Mouse (Mus musculus) heart, embryonic 11.5 days (tissue): ENCODE data around the gene Lss. TPM values are rescaled to one million over a fixed set of nuclear protein-coding genes. Genes with fewer than 3 reads are reported as not detected.

ENCODE experiments used
- ATAC-seq: fragments of 200-750 bp; cut with Nextera tagmentation; replicated peaks from 2 replicates; pipeline ENCODE4 v1.8.0; 2017; ENCODE audit warnings: moderate library complexity; ENCODE audit not compliant: insufficient number of reproducible peaks, low FRiP score, low TSS enrichment
- H3K27ac ChIP-seq: fragments of 300-500 bp; sonication (generic); 2 replicates; pipeline ENCODE4 v1.5.1; 2014; ENCODE audit warnings: mild to moderate bottlenecking, low read depth, low read length
- H3K27me3 ChIP-seq: fragments of 300-500 bp; sonication (generic); 2 replicates; pipeline ENCODE4 v1.6.1; 2014; ENCODE audit warnings: mild to moderate bottlenecking, low read length, mixed read lengths; ENCODE audit not compliant: control insufficient read depth, insufficient read depth
- H3K36me3 ChIP-seq: fragments of 300-500 bp; sonication (generic); 2 replicates; pipeline ENCODE4 v1.6.1; 2014; ENCODE audit warnings: mild to moderate bottlenecking, low read length, moderate library complexity, mixed read lengths; ENCODE audit not compliant: control insufficient read depth, insufficient read depth
- H3K4me1 ChIP-seq: fragments of 300-500 bp; sonication (generic); 2 replicates; pipeline ENCODE4 v1.6.1; 2014; ENCODE audit warnings: low read length; ENCODE audit not compliant: control insufficient read depth, insufficient read depth
- H3K4me2 ChIP-seq: fragments of 300-500 bp; sonication (generic); 2 replicates; pipeline ENCODE4 v1.6.1; 2014; ENCODE audit warnings: mild to moderate bottlenecking, moderate library complexity
- H3K4me3 ChIP-seq: fragments of 300-500 bp; sonication (generic); 2 replicates; pipeline ENCODE4 v1.5.1; 2014; ENCODE audit warnings: low read depth, low read length
- H3K9ac ChIP-seq: fragments of 300-500 bp; sonication (generic); 2 replicates; pipeline ENCODE4 v1.6.1; 2014; ENCODE audit warnings: mild to moderate bottlenecking, low read depth, low read length, moderate library complexity
- H3K9me3 ChIP-seq: fragments of 300-500 bp; sonication (generic); replicated peaks from 2 replicates; pipeline ENCODE4 v1.6.1; 2016; ENCODE audit warnings: low read length; ENCODE audit not compliant: control insufficient read depth
- WGBS: fragments of 180-500 bp; shearing (Covaris S2); extraction: QIAGEN DNeasy Blood & Tissue Kit; methylation state at CpG from one replicate; pipeline ENCODE4 v1.1.7; 2014; ENCODE audit not compliant: insufficient replicate concordance; 5-methylcytosine and 5-hydroxymethylcytosine counted together
- polyA plus RNA-seq: library from polyadenylated mRNA; unstranded; fragments of >200 nt; fragmentation: Nextera tagmentation; extraction: Ambion mirVana; gene quantifications from 2 replicates; pipeline ENCODE4 v1.2.1, GENCODE M21; 2014

The Lss gene
- polyA plus RNA-seq, 1 experiment from 2014 or later, result 15.1 TPM

DNA sequence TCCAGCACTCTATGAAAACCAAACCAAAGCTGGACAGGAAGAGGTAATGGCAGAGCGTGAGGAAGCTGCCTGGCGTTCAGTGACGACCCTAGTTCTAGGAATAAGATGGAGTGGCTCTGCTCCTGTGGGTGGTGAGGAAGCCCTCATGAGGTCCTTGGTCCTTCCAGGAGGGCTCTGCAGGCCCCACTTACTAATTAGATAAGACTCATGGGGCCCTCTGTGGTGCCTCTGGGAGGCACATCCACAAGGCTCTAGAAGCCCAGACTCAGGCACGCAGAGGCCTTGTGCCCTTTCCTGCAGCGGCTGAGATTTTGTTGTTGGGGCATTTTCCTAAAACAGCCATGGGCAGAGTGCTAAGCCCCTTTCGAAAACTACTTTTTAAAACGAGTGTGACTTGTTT is 25.5 kb upstream of the Lss start:
- no peak overlapping the region for H3K9ac ChIP-seq
- no peak overlapping the region for H3K4me3 ChIP-seq
- H3K27ac ChIP-seq, result no peak overlapping the region
- H3K27me3 ChIP-seq, result no peaks in the 10 kb centered on the region
- WGBS, result 85% methylated on average over 7 of the region's 7 CpGs
- H3K4me1 ChIP-seq, result no peaks in the 10 kb centered on the region
- no peaks in the 10 kb centered on the region for H3K9me3 ChIP-seq
- no peak for ATAC-seq
- peaks cover 26% of the 10 kb centered on the region for H3K36me3 ChIP-seq
- no peak overlapping the region for H3K4me2 ChIP-seq

DNA sequence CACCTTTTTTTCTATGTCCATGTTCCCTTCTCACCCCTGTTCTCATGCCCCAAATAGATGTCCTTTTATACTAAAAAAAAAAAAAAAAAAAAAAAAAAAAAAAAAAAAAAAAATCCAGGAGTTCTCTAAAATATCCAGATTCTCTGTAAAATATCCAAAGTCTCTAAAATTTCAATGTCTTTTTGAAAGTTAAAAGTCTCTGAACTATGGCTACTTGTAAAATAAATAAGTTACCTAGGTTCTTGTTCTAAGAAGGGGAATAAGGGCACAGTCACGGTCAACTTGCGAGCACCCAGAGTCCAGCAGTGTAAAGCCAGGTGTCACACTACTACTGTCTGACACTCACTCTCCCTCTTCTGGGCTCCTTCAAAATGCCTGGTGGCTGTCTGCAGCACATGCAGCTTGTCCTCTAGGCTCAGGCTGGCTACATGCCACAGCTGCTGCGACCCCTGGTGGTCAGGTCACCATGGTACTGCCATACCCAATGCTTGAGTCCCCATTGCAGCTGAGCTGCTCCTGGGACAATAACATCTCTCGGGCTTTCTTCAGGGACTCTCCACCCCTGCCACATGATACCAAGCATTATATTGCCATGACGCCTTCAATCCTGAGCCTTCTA is 18.3 kb upstream of the Lss start:
- 34% methylated on average over 5 of the region's 5 CpGs for WGBS
- Histone ChIP-seq H3K4me3 (no peak overlapping the region), H3K9ac (no peak overlapping the region), H3K4me2 (no peak overlapping the region), H3K9me3 (no peaks in the 10 kb centered on the region), H3K27ac (no peak overlapping the region), H3K4me1 (no peaks in the 10 kb centered on the region), H3K27me3 (no peaks in the 10 kb centered on the region), H3K36me3 (peaks cover 25% of the 10 kb centered on the region)
- peak; percentile 73 for ATAC-seq

DNA sequence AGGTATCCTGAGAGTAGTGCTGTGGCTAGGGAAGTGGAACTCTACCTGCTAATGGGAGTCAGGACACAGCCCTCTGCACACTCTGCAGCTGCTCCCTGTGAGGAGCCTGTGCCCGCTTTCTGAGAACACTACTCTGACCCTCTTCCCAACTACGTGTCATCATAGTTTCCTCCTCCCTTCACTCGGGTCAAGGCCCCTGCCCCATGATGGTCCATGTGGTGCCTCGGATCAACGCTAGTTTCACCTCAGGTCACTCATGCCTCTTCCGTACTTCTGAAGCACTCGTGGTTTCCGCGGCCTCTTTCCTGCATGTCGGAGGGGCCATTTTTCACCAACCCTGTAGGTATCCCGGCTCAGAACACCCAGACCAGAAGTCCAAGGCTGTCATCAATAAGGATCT is 466 bp upstream of the Lss start:
- H3K9ac ChIP-seq, result peak overlapping the region; percentile 48; the same call in 1 of the 2 replicates
- H3K9me3 ChIP-seq, result no peaks in the 10 kb centered on the region
- H3K4me1 ChIP-seq, result peaks cover 8% of the 10 kb centered on the region; the same call in 1 of the 2 replicates
- 3% methylated on average over 11 of the region's 11 CpGs for WGBS
- H3K4me3 ChIP-seq, result peak overlapping the region; percentile 59
- peak overlapping the region; percentile 72 for H3K4me2 ChIP-seq
- H3K27me3 ChIP-seq, result no peaks in the 10 kb centered on the region
- no peak overlapping the region for H3K27ac ChIP-seq
- H3K36me3 ChIP-seq, result peaks cover 8% of the 10 kb centered on the region
- ATAC-seq, result peak; percentile 12; the same call in 1 of the 2 replicates

DNA sequence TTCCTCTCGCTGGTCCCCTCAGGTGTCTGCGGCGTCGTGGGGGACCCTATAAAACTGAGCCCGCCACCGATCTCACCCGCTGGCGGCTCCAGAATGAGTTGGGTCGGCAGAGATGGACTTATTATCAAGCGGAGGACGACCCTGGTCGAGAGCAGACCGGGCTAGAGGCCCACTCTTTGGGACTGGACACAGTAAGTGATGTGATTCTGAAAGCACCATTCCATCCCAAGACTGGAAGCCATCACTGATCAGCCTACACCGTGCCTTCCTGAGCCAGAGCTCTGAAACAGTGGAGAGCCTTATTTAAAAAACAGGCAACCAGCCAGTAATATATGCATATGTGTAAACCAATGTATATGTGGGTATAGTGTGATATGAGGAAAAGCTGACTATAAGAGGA is 440 bp downstream of the Lss start:
- ATAC-seq, result no peak; the same call in 1 of the 2 replicates
- WGBS, result under 1% methylated on average over 14 of the region's 14 CpGs

DNA sequence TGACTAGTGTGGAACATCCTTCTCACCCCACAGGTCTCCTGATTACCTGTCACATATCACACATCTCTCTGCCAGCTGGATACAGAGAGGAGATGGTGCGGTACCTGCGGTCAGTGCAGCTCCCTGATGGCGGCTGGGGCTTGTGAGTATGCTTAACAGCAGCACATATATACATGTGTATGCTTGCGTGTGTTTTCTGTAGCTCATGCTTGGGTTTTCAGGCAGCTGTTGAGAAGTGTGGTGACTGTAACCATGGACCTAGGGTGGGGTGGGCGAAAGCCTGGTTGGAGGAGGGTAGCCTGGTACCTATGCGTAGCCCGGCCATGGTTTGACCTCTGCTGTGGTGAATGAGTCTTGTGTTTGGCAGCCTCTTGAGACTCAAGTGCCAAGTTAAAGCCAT is 4.1 kb downstream of the Lss start:
- 96% methylated on average over 7 of the region's 7 CpGs for WGBS

More for the DNA sequence above, 440 bp downstream of the Lss start:
- H3K9me3 ChIP-seq, result no peaks in the 10 kb centered on the region
- H3K4me2 ChIP-seq, result peak overlapping the region; percentile 72
- peaks cover 8% of the 10 kb centered on the region for H3K36me3 ChIP-seq
- peak overlapping the region; percentile 59 for H3K4me3 ChIP-seq
- peaks cover 8% of the 10 kb centered on the region; the same call in 1 of the 2 replicates for H3K4me1 ChIP-seq
- H3K9ac ChIP-seq, result peak overlapping the region; percentile 70
- no peaks in the 10 kb centered on the region for H3K27me3 ChIP-seq
- H3K27ac ChIP-seq, result peak overlapping the region; percentile 3

DNA sequence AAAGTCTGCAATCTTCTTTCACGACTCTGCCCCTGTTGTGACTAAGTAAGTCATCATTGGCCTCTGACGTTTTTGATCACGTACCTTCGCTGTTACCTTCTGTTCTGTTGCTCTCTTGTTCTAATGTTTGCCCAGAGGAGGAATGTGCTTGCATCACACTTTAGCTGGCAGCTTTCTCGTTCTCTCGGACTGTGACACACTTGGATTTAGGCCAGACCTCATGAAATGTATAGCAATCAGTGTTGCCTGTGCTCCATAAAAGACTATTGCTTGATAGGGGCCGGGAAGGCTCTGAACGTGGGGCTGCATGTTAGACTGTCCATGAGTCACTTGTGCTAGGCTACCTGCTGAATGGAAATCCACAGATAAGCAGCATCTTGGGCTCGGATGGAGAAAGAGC is 6.2 kb downstream of the Lss start:
- no peak overlapping the region for H3K27ac ChIP-seq
- no peaks in the 10 kb centered on the region for H3K4me1 ChIP-seq
- no peak overlapping the region for H3K4me2 ChIP-seq
- peaks cover 27% of the 10 kb centered on the region for H3K36me3 ChIP-seq
- WGBS, result 80% methylated on average over 9 of the region's 9 CpGs
- H3K27me3 ChIP-seq, result no peaks in the 10 kb centered on the region
- no peak overlapping the region for H3K4me3 ChIP-seq
- no peak for ATAC-seq
- no peak overlapping the region for H3K9ac ChIP-seq
- no peaks in the 10 kb centered on the region for H3K9me3 ChIP-seq

More for the DNA sequence above, 4.1 kb downstream of the Lss start:
- Histone ChIP-seq H3K9ac (no peak overlapping the region), H3K36me3 (peaks cover 19% of the 10 kb centered on the region), H3K27ac (no peak overlapping the region), H3K4me3 (no peak overlapping the region), H3K4me2 (no peak overlapping the region), H3K4me1 (peaks cover 7% of the 10 kb centered on the region; the same call in 1 of the 2 replicates), H3K27me3 (no peaks in the 10 kb centered on the region), H3K9me3 (no peaks in the 10 kb centered on the region)
- ATAC-seq, result no peak

DNA sequence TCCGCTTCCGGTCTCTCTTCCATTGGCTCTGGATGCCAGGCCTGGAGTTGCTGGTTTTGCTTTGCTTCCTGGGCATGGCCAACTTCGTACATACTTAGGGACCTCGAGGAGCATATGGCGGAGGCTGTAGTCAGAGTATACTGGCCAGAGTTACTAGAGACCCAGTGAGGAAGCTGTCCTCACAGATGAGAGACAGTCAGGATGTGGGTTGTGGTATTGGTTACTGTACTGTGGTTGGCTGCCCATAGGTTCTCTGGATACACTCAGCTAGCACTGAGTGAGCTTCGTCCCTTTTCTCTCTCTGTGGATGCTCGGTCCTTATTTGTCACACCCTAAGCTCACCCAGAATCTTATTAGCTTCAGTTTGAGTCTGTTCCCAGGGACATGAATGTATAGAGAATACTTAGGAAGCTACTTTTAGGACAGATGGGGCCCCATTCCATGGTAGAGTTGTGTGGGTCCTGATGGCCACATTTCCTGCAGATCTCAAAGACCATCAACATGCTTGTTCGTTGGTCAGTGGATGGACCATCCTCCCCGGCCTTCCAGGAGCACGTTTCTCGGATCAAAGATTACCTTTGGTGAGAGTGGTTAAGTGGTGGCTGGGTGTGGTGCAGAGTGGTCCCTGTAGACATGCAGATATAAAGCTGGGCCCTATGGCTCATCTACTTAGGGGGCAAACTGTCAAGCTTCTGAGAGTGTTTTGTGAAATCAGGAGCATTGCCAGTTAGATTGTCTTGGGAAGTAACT is 10.1 kb downstream of the Lss start:
- H3K9ac ChIP-seq, result no peak overlapping the region
- H3K4me3 ChIP-seq, result no peak overlapping the region
- peaks cover 27% of the 10 kb centered on the region for H3K36me3 ChIP-seq
- H3K27me3 ChIP-seq, result no peaks in the 10 kb centered on the region
- no peak overlapping the region for H3K4me2 ChIP-seq
- WGBS, result 89% methylated on average over 11 of the region's 11 CpGs
- no peaks in the 10 kb centered on the region for H3K4me1 ChIP-seq
- ATAC-seq, result no peak
- H3K9me3 ChIP-seq, result no peaks in the 10 kb centered on the region
- no peak overlapping the region for H3K27ac ChIP-seq

DNA sequence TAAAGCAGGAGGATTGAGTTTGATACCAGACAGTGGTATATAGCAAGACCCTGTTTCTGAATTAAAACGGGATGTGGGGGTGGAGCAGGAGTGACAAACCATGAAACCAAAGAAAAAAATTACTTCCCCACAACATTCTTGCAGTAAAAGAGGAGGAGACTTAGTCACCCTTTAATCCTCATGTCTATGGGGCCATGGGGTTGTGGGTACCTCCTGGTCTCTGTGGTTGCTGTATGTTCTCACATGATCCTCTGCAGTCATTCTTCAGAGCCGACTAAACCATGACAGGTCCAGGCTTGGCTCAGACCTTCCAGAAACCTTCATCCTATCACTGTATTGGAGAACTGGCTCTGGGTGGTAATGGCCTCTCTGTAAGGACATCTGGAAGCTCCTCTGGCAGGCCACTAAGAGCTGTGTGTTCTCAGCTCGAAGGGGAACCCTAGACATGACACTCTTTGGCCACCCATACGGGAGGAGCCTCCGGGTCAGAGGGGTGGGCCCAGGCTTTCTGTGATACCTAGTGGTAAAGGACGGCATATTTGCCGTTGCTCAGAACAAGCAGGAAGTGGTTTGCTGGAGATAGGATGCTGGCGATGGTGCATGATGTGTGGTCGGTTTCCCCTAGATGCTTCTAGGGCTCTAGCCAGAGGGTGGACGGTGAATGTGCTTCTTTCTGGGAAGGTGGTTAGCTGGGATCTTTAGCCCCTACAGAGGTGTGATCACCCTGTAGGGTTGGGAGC is 11.4 kb downstream of the Lss start:
- 77% methylated on average over 10 of the region's 10 CpGs for WGBS

More for the DNA sequence above, 11.4 kb downstream of the Lss start:
- Histone ChIP-seq H3K9ac (no peak overlapping the region), H3K9me3 (no peaks in the 10 kb centered on the region), H3K4me2 (no peak overlapping the region), H3K36me3 (peaks cover 34% of the 10 kb centered on the region), H3K4me3 (no peak overlapping the region), H3K4me1 (no peaks in the 10 kb centered on the region), H3K27ac (no peak overlapping the region), H3K27me3 (no peaks in the 10 kb centered on the region)
- no peak for ATAC-seq
